Comparison of ENCODE assay signal across 20 mouse cellular contexts in the genomic region with DNA sequence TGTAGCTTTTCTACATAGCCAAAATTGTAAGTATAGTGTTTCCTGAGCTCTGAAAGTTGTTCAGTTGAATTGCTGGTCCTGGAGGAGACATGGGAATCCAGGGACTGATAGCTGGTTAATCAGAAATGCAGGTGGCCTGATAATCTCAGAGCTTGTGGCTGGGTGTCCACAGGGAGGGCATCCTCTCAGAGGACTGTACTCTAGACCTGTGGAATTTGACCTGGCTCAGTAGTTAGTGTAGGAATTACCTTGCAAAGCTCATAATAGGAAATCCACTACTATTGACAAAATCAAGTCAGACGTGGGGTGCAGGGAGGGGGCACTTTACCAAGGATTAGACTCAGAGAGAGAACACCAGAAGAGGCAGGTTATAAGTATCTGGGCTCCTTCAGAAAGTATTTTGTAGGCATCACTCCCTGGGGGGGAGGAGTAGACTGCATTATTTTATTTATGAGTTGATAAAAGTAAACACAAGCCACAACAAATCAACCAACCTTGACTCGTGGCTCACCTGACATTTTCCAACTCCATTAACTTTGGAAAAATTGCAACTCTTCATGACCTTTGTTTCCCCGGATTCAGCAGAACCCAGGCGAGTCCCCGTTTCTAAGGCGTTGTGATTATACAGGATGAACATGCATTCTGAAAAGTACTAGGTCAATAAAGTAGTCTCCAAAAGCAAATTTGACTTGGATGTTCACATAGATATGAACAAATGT.
A peak's percentile ranks its signal among the peaks of the same experiment; 100 is the strongest.
DNase-seq lines count a peak whose midpoint lies in the region; ATAC-seq and TF ChIP-seq lines count a peak whose summit lies in the region.
"Had no signal": no experiment of that assay in that cellular context is flagged by ENCODE, and none has a peak within 500 bp of the region (broad histone marks: within the 10 kb centered on the region; RNA-seq: fewer than 3 reads in every experiment).

No protein-coding gene starts in this region.

- peak overlapping the region; percentile 79 for H3K27ac ChIP-seq in lung, embryonic 14.5 days (ENCODE audit: low read depth)
- H3K27ac ChIP-seq in intestine, embryonic 15.5 days, result peak overlapping the region; percentile 70
- H3K27ac ChIP-seq in stomach, embryonic 16.5 days (ENCODE audit: low read length), result peak overlapping the region; percentile 47
- H3K27ac ChIP-seq: forebrain, embryonic 13.5 days; heart, embryonic 15.5 days; hindbrain, embryonic 13.5 days; midbrain, embryonic 12.5 days had no signal

- no peak overlapping the region for H3K4me3 ChIP-seq in lung, embryonic 14.5 days (ENCODE audit: low read depth, low read length)
- H3K4me3 ChIP-seq in lung, adult 2 months (replicated peaks; ENCODE audit: extremely low read depth, low read depth, low read length), result no peak overlapping the region
- H3K4me3 ChIP-seq in intestine, embryonic 15.5 days (replicated peaks), result no peak overlapping the region
- H3K4me3 ChIP-seq in stomach, embryonic 16.5 days (replicated peaks; ENCODE audit: low read length), result no peak overlapping the region
- H3K4me3 ChIP-seq: forebrain, embryonic 13.5 days; heart, embryonic 15.5 days; hindbrain, embryonic 13.5 days; midbrain, embryonic 12.5 days had no signal

- ATAC-seq in lung, embryonic 14.5 days (ENCODE audit: insufficient read depth), result no peak
- peak; percentile 72 for ATAC-seq in intestine, embryonic 15.5 days
- ATAC-seq in stomach, embryonic 16.5 days (ENCODE audit: insufficient read depth, low FRiP score), result no peak
- ATAC-seq: forebrain, embryonic 13.5 days; Patski had no signal

- no peak for TF ChIP-seq POLR2A in lung, adult 2 months (IDR thresholded peaks at IDR 0.05; ENCODE audit: borderline replicate concordance, extremely low read depth, low read depth, low read length)

- no peaks in the 10 kb centered on the region for H3K27me3 ChIP-seq in lung, embryonic 14.5 days (ENCODE audit: insufficient read depth, low read length)
- no peaks in the 10 kb centered on the region for H3K27me3 ChIP-seq in intestine, embryonic 15.5 days (replicated peaks)
- H3K27me3 ChIP-seq in stomach, embryonic 16.5 days (ENCODE audit: control insufficient read depth, insufficient read depth, low read length), result no peaks in the 10 kb centered on the region
- H3K27me3 ChIP-seq: forebrain, embryonic 13.5 days; heart, embryonic 15.5 days; hindbrain, embryonic 13.5 days; midbrain, embryonic 12.5 days; Patski had no signal

- peaks cover 28% of the 10 kb centered on the region for H3K4me1 ChIP-seq in lung, embryonic 14.5 days (ENCODE audit: insufficient read depth)
- peaks cover 4% of the 10 kb centered on the region; the same call in 1 of the 2 replicates for H3K4me1 ChIP-seq in lung, adult 2 months (ENCODE audit: control insufficient read depth, insufficient read depth, low read length)
- peaks cover 23% of the 10 kb centered on the region; the same call in 1 of the 2 replicates for H3K4me1 ChIP-seq in intestine, embryonic 15.5 days (replicated peaks)
- peaks cover 26% of the 10 kb centered on the region for H3K4me1 ChIP-seq in stomach, embryonic 16.5 days (ENCODE audit: control insufficient read depth, insufficient read depth, low read length)
- H3K4me1 ChIP-seq: forebrain, embryonic 13.5 days; hindbrain, embryonic 13.5 days; midbrain, embryonic 12.5 days had no signal

- H3K9me3 ChIP-seq in lung, embryonic 14.5 days (ENCODE audit: low read depth, low read length), result no peaks in the 10 kb centered on the region
- no peaks in the 10 kb centered on the region for H3K9me3 ChIP-seq in intestine, embryonic 15.5 days
- H3K9me3 ChIP-seq in stomach, embryonic 16.5 days (replicated peaks; ENCODE audit: control insufficient read depth, low read length), result no peaks in the 10 kb centered on the region
- H3K9me3 ChIP-seq: forebrain, embryonic 13.5 days; heart, embryonic 15.5 days; hindbrain, embryonic 13.5 days; midbrain, embryonic 12.5 days had no signal

- H3K9ac ChIP-seq in lung, embryonic 14.5 days, result no peak overlapping the region
- no peak overlapping the region for H3K9ac ChIP-seq in intestine, embryonic 15.5 days
- no peak overlapping the region for H3K9ac ChIP-seq in stomach, embryonic 16.5 days (ENCODE audit: low read length)
- H3K9ac ChIP-seq: forebrain, embryonic 13.5 days; heart, embryonic 15.5 days; hindbrain, embryonic 13.5 days; midbrain, embryonic 12.5 days had no signal

- DNase-seq in kidney, adult 8-10 months, result peak; percentile 34 to 40
- DNase-seq in kidney, postnatal 4 days, result no peak
- no peak for DNase-seq in lung, embryonic 14.5 days
- DNase-seq in lung, adult 2 months, result no peak
- DNase-seq in B cell, adult 2 months, result no peak
- DNase-seq: adrenal gland, postnatal 36 days; cerebellum, adult 9-10 months; heart, postnatal 36 days; layer of hippocampus, adult 9-11 months; lung, postnatal 10 days; spleen, adult 18-20 months; thymus, adult 18-20 months; thymus, postnatal 4 days had no signal

- no peak overlapping the region for H3K4me2 ChIP-seq in lung, embryonic 14.5 days
- H3K4me2 ChIP-seq in intestine, embryonic 15.5 days (replicated peaks), result no peak overlapping the region
- H3K4me2 ChIP-seq in stomach, embryonic 16.5 days (ENCODE audit: low read depth, low read length), result no peak overlapping the region
- H3K4me2 ChIP-seq: forebrain, embryonic 13.5 days; heart, embryonic 15.5 days; hindbrain, embryonic 13.5 days; midbrain, embryonic 12.5 days had no signal

- H3K36me3 ChIP-seq in lung, embryonic 14.5 days (ENCODE audit: insufficient read depth), result no peaks in the 10 kb centered on the region
- no peaks in the 10 kb centered on the region for H3K36me3 ChIP-seq in intestine, embryonic 15.5 days
- no peaks in the 10 kb centered on the region for H3K36me3 ChIP-seq in stomach, embryonic 16.5 days (ENCODE audit: control insufficient read depth, insufficient read depth, low read length)
- H3K36me3 ChIP-seq: heart, embryonic 15.5 days; hindbrain, embryonic 13.5 days; midbrain, embryonic 12.5 days had no signal

- TF ChIP-seq CTCF in lung, embryonic 14.5 days (IDR thresholded peaks at IDR 0.05; ENCODE audit: low read depth), result no peak
- TF ChIP-seq CTCF in lung, adult 2 months (IDR thresholded peaks at IDR 0.05; ENCODE audit: insufficient read depth, low read length), result no peak

- 73% methylated on average over 6 of the region's 6 CpGs for WGBS in lung, embryonic 14.5 days
- 77% methylated on average over 6 of the region's 6 CpGs for WGBS in lung, adult 2 months
- WGBS in intestine, embryonic 15.5 days, result 60% methylated on average over 6 of the region's 6 CpGs
- WGBS in stomach, embryonic 16.5 days, result 58% methylated on average over 6 of the region's 6 CpGs

Comparison
In these comparisons a context has a peak if more than half of its experiments do, and no peak if none do; other contexts are left out.
1. DNase-seq: peak in kidney, adult 8-10 months (2 of 2); none in kidney, postnatal 4 days (0 of 2), lung, embryonic 14.5 days (single experiment), lung, adult 2 months (single experiment) and B cell, adult 2 months (0 of 2).
2. Peak in every context shown above with its lines, with median percentiles within 50 percentile points of each other: H3K27ac ChIP-seq.